Mouse (Mus musculus) bone marrow, adult 2 months (tissue): ENCODE measurements around the gene Slc29a2. TPM values are rescaled to one million over a fixed set of nuclear protein-coding genes. Genes with fewer than 3 reads are reported as not detected.

Experiments used
- H3K27ac ChIP-seq: fragments of 200-500 bp; 2 replicates; pipeline ENCODE4 v1.5.1; 2012; ENCODE audit warnings: low read depth, mild to moderate bottlenecking, control low read depth, inconsistent platforms, low read length; ENCODE audit not compliant: control insufficient read depth, poor library complexity, insufficient read depth
- H3K4me1 ChIP-seq: fragments of 200-500 bp; 2 replicates; pipeline ENCODE4 v1.6.1; 2011; ENCODE audit warnings: low read length; ENCODE audit not compliant: control insufficient read depth, insufficient read depth
- H3K4me3 ChIP-seq: fragments of 200-500 bp; replicated peaks from 2 replicates; pipeline ENCODE3; 2011; ENCODE audit warnings: mild to moderate bottlenecking, low read depth, low read length, control low read depth; ENCODE audit not compliant: control insufficient read depth
- CTCF ChIP-seq: fragments of 200-500 bp; IDR thresholded peaks from 2 replicates; pipeline ENCODE4 v1.5.1; 2011; ENCODE audit warnings: low read length, control low read depth; ENCODE audit not compliant: control insufficient read depth, insufficient read depth
- POLR2A ChIP-seq: fragments of 200-500 bp; IDR thresholded peaks from 2 replicates; pipeline ENCODE4 v1.6.1; 2011; ENCODE audit warnings: low read depth, mild to moderate bottlenecking, control low read depth, low read length, borderline replicate concordance; ENCODE audit not compliant: control insufficient read depth
- WGBS: fragments of 180-500 bp; shearing (Covaris S2); methylation state at CpG from one replicate; pipeline ENCODE4 v1.1.7; 2018; 5-methylcytosine and 5-hydroxymethylcytosine counted together
- polyA plus RNA-seq: library from polyadenylated mRNA; stranded (reverse); fragments of >200 nt; gene quantifications from 2 replicates; pipeline ENCODE4 v1.2.4, GENCODE M21; 2011; ENCODE audit warnings: low replicate concordance; ENCODE audit not compliant: missing spikeins, insufficient read depth, insufficient read length

Gene Slc29a2
- polyA plus RNA-seq, 1 experiment: 1.7 TPM

DNA sequence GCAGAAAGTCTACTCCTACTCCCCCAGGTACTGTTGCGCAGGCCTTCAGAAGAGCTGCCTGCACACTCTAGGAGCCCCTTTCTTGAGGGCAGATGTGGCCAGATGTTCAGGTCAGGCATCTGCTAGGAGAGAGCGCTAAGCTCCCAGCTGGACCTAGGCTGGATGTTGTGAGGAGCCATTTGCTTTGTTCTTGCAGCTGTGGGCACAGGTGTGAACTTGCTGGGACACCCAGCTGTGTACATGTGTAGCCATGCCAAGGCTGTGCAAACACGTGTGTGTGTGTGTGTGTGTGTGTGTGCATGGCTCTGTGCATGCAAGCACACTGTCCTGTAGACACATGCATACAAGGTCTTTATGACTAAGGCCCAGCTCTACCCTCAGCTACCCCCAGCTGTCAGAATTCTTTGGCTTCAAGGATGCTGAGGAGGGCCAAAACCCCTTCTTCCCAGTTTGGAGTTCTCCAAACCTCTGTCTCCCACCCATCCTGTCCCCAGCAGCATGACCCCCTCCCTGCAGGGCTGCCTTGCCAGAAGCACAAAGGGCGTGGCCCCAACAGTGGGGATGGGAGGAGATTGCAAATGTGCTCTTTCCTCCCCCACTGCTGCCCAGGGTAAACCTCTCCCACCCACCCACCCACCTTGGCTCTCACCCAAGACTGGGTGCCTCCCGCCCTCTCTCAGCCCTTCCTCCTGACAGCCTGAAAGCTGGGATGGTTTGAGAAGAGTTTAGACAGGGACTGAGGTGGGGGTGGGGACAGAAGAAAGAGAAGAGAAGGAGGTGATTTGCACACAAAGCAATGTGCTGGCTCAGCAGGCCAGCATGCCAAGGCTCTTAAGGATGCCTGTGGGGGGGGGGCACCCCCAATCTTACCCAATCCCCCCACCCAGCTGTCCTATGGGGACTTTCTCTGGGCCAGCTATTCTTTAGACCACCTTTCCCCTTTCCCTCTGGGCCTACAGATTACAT is 37.0 kb downstream of the Slc29a2 start:
- H3K4me1 ChIP-seq: no peaks in the 10 kb centered on the region
- H3K27ac ChIP-seq: no peak overlapping the region
- TF ChIP-seq POLR2A (no peak), CTCF (no peak)
- no peak overlapping the region for H3K4me3 ChIP-seq
- WGBS: 67% methylated on average over 5 of the region's 5 CpGs

DNA sequence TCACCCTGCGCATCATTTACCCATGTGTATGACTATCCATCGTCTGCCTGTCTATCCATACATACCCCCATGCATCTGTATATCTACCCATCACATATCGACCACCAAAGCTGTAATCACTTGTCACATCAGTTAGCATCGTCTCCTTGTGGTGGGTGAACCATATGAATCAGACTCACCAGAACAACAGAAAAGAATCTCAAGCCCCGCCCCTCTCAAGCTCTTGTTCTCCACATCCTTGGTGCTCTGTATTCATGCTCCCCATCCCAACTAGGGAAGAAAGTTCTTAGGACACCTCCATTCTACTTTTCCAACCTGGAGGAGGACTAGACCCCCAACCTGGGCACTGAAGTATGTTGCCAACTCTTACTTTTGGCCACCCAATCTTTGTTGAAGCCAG is 38.4 kb downstream of the Slc29a2 start:
- H3K27ac ChIP-seq: no peak overlapping the region
- H3K4me1 ChIP-seq: no peaks in the 10 kb centered on the region
- 74% methylated on average over 5 of the region's 5 CpGs for WGBS
- H3K4me3 ChIP-seq: no peak overlapping the region
- TF ChIP-seq POLR2A: no peak
- no peak for TF ChIP-seq CTCF

DNA sequence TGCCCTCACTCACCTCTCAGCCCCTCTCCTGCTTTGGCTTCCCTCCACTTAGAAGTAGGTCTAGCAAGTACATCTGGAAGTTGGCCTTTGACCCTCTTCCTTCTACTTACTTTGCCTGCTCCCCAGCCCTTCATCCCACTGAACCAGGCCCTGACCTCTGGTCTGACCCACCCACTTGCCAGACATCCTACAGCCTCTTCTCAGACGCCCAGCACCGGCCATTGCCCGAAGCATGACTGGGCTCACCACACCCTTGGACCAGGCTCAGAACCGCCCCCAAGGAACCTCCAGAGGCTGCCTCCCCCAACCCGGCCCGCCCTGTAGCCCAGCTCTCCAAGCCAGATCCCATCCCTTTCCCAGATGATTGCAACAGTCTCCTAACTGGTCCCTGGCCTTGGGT is 38.8 kb downstream of the Slc29a2 start:
- Histone ChIP-seq H3K27ac (no peak overlapping the region), H3K4me3 (no peak overlapping the region), H3K4me1 (no peaks in the 10 kb centered on the region)
- 88% methylated on average over 6 of the region's 6 CpGs for WGBS
- TF ChIP-seq POLR2A: no peak
- TF ChIP-seq CTCF: no peak

DNA sequence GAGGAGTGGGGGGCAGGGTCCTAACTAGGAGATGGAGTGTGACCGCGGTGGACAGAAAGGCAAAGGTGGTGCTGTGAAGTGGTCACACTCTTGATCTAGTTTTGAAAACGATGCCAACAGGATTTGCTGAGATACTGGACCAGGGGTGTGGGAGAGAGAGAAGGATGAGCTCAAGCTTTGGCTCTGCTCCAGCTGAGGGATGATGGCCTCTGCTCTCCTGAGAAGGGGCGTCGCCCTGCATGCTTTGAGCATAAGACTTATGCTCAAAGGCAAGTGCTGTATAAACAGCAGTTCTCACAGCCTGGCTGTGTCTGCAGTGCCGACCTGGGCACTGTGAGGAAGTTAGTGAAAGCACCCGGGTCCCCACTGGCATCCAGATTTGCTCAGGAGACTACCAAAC is 41.4 kb downstream of the Slc29a2 start:
- no peak for TF ChIP-seq POLR2A
- no peak for TF ChIP-seq CTCF
- 68% methylated on average over 7 of the region's 7 CpGs for WGBS
- Histone ChIP-seq H3K4me3 (no peak overlapping the region), H3K4me1 (peaks cover 1% of the 10 kb centered on the region; the same call in 1 of the 2 replicates), H3K27ac (no peak overlapping the region)

DNA sequence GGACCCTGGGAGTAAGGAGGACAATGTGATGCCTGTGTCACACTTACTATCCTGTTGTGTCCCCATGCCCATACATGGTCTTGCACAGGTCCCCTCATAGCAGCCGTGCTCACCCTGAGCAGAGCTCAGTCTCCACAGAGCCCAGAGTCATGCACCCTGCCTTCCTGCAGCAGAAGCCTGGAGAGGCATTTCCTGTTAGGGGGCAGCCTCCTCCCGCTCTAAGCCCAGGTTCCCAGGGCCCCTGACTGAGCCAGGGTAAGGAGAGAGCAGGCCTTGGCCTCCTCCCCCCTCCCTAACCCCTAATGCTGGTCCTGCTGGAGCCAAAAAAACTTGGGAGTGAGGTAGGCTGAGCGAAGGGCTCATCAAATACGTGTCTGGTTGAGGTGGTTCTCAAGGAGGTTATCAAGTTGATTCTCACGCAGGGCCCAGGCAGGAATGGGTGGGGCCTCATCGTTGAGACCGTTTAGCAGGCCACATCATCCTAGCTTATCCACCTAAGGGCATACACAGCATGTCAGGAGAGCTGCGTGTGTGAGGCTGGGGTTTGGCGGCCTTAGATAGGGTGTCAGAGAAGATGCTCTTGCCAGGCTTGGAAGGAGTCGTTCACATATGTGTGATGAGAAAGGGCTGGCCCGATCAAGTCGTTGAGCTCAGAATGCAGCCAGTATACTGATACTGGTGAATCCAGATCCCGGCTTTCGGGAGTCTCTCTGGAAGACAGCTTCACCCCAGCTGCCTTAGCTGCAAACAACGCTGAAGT is 43.6 kb downstream of the Slc29a2 start:
- WGBS: 8% methylated on average over 15 of the region's 15 CpGs
- H3K4me3 ChIP-seq: no peak overlapping the region
- peaks cover 1% of the 10 kb centered on the region; the same call in 1 of the 2 replicates for H3K4me1 ChIP-seq
- no peak for TF ChIP-seq CTCF
- no peak overlapping the region for H3K27ac ChIP-seq

DNA sequence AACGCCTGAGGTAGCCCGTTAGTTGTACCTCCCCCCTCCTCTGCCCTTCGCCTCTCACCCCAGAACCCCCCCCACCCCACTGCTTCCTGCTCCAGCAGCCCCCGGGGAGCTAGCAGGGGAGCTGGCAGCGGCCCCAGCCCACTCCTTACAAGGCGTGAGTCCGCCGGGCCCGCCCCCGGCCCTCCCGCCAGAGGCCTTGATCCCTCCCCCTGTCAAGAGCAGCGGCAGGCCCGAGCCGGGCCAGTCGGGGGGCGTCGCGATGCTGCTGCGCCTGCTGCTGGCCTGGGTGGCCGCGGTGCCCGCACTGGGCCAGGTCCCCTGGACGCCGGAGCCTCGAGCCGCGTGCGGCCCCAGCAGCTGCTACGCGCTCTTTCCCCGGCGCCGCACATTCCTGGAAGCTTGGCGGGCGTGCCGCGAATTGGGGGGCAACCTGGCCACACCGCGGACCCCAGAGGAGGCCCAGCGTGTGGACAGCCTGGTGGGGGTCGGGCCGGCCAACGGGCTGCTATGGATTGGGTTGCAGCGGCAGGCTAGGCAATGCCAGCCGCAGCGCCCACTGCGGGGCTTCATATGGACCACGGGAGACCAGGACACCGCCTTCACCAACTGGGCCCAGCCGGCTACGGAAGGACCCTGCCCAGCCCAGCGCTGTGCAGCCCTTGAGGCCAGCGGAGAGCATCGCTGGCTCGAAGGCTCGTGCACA is 44.4 kb downstream of the Slc29a2 start, which contains the start of gene Cd248:
TSS of gene Cd248 (plus strand) at position 212 of the 703 bp plus-strand sequence.
- no peak for TF ChIP-seq POLR2A
- TF ChIP-seq CTCF: no peak
- 6% methylated on average over 56 of the region's 56 CpGs for WGBS
- H3K27ac ChIP-seq: peak within 1 kb of the TSS; percentile 28; the same call in 1 of the 2 replicates
- H3K4me1 ChIP-seq: peaks cover 3% of the 10 kb centered on the region
- H3K4me3 ChIP-seq: no peak within 1 kb of the TSS

DNA sequence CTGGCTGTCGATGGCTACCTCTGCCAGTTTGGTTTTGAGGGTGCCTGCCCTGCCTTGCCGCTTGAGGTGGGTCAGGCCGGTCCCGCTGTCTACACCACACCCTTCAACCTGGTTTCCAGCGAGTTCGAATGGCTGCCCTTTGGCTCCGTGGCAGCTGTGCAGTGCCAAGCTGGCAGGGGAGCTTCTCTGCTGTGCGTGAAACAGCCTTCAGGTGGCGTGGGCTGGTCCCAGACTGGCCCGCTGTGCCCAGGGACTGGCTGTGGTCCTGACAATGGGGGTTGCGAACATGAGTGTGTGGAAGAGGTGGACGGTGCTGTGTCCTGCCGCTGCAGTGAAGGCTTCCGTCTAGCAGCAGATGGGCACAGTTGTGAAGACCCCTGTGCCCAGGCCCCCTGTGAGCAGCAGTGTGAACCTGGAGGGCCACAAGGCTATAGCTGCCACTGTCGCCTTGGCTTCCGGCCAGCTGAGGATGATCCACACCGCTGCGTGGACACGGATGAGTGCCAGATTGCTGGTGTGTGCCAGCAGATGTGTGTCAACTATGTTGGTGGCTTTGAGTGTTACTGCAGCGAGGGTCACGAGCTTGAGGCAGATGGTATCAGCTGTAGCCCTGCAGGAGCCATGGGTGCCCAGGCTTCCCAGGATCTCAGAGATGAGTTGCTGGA is 45.0 kb downstream of the Slc29a2 start:
- no peak overlapping the region for H3K27ac ChIP-seq
- H3K4me3 ChIP-seq: no peak overlapping the region
- WGBS: 58% methylated on average over 21 of the region's 21 CpGs
- no peak for TF ChIP-seq CTCF
- TF ChIP-seq POLR2A: no peak
- H3K4me1 ChIP-seq: peaks cover 3% of the 10 kb centered on the region
